Mouse (Mus musculus): ENCODE results near the gene Twf2.

Twf2 gene

GRCm38 (mm10) chr9:106177799-106178198 lies 25.1 kb upstream of the Twf2 start:
- no peak for DNase-seq (ENCODE audit: extremely low spot score, low read depth, low spot score)

DNA sequence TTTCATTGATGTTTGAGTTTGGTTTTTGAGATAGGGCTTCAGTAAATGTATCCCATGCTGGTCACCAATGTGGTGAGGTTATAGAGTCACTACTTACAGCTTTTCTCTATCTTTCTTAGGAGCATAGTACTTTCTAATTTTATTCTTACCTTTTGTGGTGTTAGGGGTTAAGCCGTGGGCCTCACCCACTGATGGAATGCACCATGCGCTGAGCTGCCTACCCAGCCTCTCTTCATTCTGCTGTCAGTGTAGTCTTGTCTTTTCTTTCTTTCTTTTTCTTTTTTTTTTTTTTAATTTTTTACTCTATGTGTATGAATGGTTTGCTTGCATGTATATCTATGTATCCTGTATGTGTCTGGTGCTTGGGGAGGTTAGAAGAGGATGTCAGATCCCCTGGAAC lies 23.5 kb upstream of the Twf2 start:
- DNase-seq (ENCODE audit: extremely low spot score, low read depth, low spot score): no peak

GRCm38 (mm10) chr9:106179964-106180363 lies 22.9 kb upstream of the Twf2 start:
- DNase-seq (ENCODE audit: extremely low spot score, low read depth, low spot score): no peak

DNA sequence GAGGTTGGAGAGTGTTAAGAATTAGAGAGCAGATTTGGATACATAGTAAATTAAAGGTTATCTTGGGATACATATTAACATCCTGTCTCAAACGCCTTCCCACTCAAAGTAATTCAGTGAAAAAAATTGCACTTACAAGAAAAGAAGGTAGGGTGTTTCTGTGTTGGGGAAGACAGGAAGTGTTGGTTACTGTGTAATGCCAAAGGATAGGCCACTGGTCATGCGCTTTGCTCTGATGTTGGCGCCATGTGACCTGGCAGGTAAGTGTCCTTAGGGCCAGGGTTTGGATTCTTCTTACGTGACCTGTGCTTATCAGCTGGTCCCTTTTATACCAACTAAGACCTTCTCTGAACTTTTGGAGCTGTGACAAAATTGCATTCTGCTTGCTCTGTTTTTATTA lies 20.8 kb upstream of the Twf2 start:
- DNase-seq (ENCODE audit: extremely low spot score, low read depth, low spot score): no peak

GRCm38 (mm10) chr9:106183996-106184395 lies 18.9 kb upstream of the Twf2 start:
- DNase-seq (ENCODE audit: extremely low spot score, low read depth, low spot score): no peak

GRCm38 (mm10) chr9:106191355-106191754 lies 11.6 kb upstream of the Twf2 start:
- no peak for DNase-seq (ENCODE audit: extremely low spot score, low read depth, low spot score)

DNA sequence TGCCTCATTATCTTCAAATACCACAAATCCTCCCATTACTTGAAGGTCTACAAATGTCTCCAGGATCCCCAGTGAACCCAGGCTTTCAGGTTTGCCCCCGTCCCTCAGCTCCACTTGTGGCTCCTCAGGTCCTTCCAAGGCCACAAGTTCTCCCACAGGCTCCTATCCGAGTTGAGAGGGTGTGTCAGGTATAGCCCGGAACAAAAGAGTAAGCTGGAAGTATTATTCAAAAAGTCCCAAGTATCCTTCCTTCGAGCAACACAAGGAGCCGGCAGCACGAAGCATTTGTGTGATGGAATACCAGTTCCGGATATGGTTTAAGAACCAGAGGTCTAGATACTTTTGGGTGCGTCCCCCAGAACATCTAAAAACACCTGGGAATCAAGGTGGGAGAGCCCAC lies 10.9 kb upstream of the Twf2 start:
- no peak for DNase-seq (ENCODE audit: extremely low spot score, low read depth, low spot score)

- no peak for DNase-seq (ENCODE audit: extremely low spot score, low read depth, low spot score)
Observed at GRCm38 (mm10) chr9:106192998-106193397, 9.9 kb upstream of the Twf2 start.

GRCm38 (mm10) chr9:106193930-106194807 lies 8.7 kb upstream of the Twf2 start:
- DNase-seq (ENCODE audit: extremely low spot score, low read depth, low spot score): no peak

GRCm38 (mm10) chr9:106195693-106196092 lies 7.2 kb upstream of the Twf2 start:
- no peak for DNase-seq (ENCODE audit: extremely low spot score, low read depth, low spot score)

DNA sequence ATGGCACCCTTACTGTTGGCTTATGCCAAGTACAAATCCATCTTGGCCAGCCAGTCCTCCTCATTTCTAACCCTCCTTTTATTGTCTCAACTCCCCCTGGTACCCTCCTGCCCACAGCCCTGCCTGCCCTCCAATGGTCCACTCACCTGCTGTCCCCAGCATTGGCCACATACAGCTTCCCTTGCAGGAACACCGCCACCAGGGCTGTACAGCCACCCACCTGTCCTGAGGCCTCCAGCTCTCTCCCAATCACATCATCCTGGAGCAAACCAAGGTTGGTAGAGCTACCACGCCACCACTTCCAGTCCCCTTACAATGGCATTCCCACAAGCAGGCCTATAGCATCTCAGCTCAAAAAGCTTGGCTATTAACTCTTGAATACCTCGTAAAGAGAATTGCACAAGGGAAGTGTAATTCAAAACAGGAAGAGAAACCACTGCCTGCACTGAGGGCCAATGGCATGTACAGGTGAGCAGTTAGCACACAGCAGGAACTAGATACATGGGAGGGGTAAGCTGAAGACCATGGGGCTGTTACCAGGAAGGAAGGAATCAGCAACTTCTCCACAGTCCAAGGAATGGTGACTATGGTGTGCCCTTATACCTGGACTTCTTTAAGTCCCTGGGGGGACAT lies 5.7 kb upstream of the Twf2 start:
- DNase-seq (ENCODE audit: extremely low spot score, low read depth, low spot score): no peak

DNA sequence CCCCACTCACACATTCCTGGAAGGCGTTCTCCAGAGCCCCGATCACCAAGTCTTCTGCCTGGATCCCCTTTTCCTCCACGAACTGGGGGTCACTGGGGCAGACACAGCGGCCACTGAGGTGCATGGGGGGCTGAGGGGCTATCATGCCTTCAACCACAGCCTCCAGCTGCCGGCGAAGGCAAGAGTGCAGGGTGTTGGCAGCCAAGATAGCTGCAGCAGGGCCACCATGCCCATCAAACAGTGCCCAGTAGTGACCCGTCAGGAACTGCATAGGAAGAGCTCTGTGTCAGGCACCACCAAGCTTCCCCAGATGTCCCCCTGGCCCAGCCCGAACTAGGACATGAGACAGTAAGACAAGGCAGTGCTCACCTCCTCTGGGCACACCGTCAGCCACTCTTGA lies 5.2 kb upstream of the Twf2 start:
- DNase-seq (ENCODE audit: extremely low spot score, low read depth, low spot score): no peak

GRCm38 (mm10) chr9:106198962-106199458 lies 3.9 kb upstream of the Twf2 start:
- no peak for DNase-seq (ENCODE audit: extremely low spot score, low read depth, low spot score)

- DNase-seq (ENCODE audit: extremely low spot score, low read depth, low spot score): no peak
Observed at GRCm38 (mm10) chr9:106199535-106200272, 3.2 kb upstream of the Twf2 start, which contains the start of gene Ppm1m. Gene Ppm1m, minus strand, starts transcription at chr9:106199746.

DNA sequence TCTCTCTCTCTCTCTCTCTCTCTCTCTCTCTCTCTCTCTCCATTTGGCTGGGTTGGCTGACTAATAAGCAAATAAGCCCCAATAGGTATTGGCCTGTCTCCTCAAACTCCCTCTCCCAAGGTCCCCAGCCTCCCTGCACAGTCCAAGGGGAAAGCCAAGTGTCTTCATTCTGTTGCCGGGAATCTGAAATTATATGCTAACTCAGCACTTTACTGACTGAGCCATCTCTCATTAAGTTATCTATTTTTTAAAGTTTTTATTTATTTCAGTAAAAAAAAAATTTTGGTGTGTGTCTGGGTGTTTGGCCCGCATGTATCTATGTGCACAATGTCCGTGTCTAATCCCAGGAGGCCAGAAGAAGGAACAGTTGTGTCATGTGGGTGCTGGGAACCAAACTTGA lies 1.0 kb upstream of the Twf2 start:
- no peak for DNase-seq (ENCODE audit: extremely low spot score, low read depth, low spot score)

- DNase-seq (ENCODE audit: extremely low spot score, low read depth, low spot score): no peak
Observed at GRCm38 (mm10) chr9:106203990-106204851, 1.3 kb downstream of the Twf2 start.

GRCm38 (mm10) chr9:106205713-106206290 lies 2.9 kb downstream of the Twf2 start:
- DNase-seq (ENCODE audit: extremely low spot score, low read depth, low spot score): no peak

DNA sequence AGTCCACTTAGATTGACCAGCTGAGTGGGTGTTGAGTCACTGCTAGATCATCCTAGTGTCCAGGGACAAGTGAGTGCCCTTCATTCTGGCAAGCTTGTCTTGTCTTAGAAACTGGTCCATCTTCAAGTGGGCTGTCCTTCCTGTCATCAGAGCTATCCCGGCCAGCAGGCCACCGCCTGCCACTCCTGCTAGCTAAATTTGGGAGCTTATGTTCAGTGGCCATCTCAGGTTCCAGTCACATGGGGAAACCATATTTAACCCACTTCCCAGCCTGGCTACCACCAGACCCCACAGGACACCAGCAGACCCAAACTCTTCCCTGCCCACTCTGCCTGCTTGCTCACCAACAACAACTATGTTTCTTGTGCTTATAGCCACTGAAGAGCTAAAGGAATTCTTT lies 3.6 kb downstream of the Twf2 start:
- no peak for DNase-seq (ENCODE audit: extremely low spot score, low read depth, low spot score)

- no peak for DNase-seq (ENCODE audit: extremely low spot score, low read depth, low spot score)
Observed at GRCm38 (mm10) chr9:106208181-106208580, 5.3 kb downstream of the Twf2 start.

- DNase-seq (ENCODE audit: extremely low spot score, low read depth, low spot score): no peak
Observed at GRCm38 (mm10) chr9:106209954-106210353, 7.0 kb downstream of the Twf2 start.
